Mouse (Mus musculus) midbrain, embryonic 11.5 days (tissue): ENCODE measurements around the gene Ndufv2. TPM values are rescaled to one million over a fixed set of nuclear protein-coding genes. Genes with fewer than 3 reads are reported as not detected.
"Not testable (repeated sequence)": the region's sequence is repeated elsewhere in the genome, so short reads cannot be mapped to it uniquely, and the experiment has no call there.

Experiments
- ATAC-seq: fragments of 200-750 bp; cut with Nextera tagmentation; 2 replicates; pipeline ENCODE4 v1.8.0; 2017; ENCODE audit warnings: moderate TSS enrichment, moderate library complexity; ENCODE audit not compliant: low FRiP score
- DNase-seq: peaks from one replicate; pipeline ENCODE4 v3.0.0; 2015; ENCODE audit warnings: low spot score; ENCODE audit errors: missing footprints
- H3K27ac ChIP-seq: fragments of 300-500 bp; sonication (generic); 2 replicates; pipeline ENCODE4 v1.5.1; 2014; ENCODE audit warnings: low read depth, low read length
- H3K27me3 ChIP-seq: fragments of 300-500 bp; sonication (generic); 2 replicates; pipeline ENCODE4 v1.6.1; 2014; ENCODE audit warnings: mild to moderate bottlenecking, low read length, moderate library complexity, mixed read lengths; ENCODE audit not compliant: control insufficient read depth, insufficient read depth
- H3K36me3 ChIP-seq: fragments of 300-500 bp; sonication (generic); 2 replicates; pipeline ENCODE4 v1.6.1; 2014; ENCODE audit warnings: mild to moderate bottlenecking, low read length, moderate library complexity, mixed read lengths; ENCODE audit not compliant: control insufficient read depth, insufficient read depth
- H3K4me1 ChIP-seq: fragments of 300-500 bp; sonication (generic); 2 replicates; pipeline ENCODE4 v1.6.1; 2014; ENCODE audit warnings: low read length; ENCODE audit not compliant: control insufficient read depth, insufficient read depth
- H3K4me2 ChIP-seq: fragments of 300-500 bp; sonication (generic); 2 replicates; pipeline ENCODE4 v1.6.1; 2014; ENCODE audit warnings: mild to moderate bottlenecking, moderate library complexity
- H3K4me3 ChIP-seq: fragments of 300-500 bp; sonication (generic); 2 replicates; pipeline ENCODE4 v1.5.1; 2014; ENCODE audit warnings: low read depth, low read length
- H3K9ac ChIP-seq: fragments of 300-500 bp; sonication (generic); 2 replicates; pipeline ENCODE4 v1.6.1; 2014; ENCODE audit warnings: low read length
- H3K9me3 ChIP-seq: fragments of 300-500 bp; sonication (generic); 2 replicates; pipeline ENCODE4 v1.6.1; 2016; ENCODE audit warnings: low read length; ENCODE audit not compliant: control insufficient read depth
- WGBS: fragments of 180-500 bp; shearing (Covaris S2); extraction: QIAGEN DNeasy Blood & Tissue Kit; methylation state at CpG from one replicate; pipeline ENCODE4 v1.1.7; 2014; 5-methylcytosine and 5-hydroxymethylcytosine counted together
- polyA plus RNA-seq: library from polyadenylated mRNA; unstranded; fragments of >200 nt; fragmentation: Nextera tagmentation; extraction: Ambion mirVana; gene quantifications from 2 replicates; pipeline ENCODE4 v1.2.1, GENCODE M21; 2014

Gene Ndufv2
- polyA plus RNA-seq, 1 experiment from 2014 or later = 347 TPM

- DNase-seq = peak; percentile 6
- 74% methylated on average over 5 of the region's 5 CpGs for WGBS
- ATAC-seq = no peak
- H3K9me3 ChIP-seq = no peaks in the 10 kb centered on the region
- H3K27me3 ChIP-seq = no peaks in the 10 kb centered on the region
- H3K4me1 ChIP-seq = no peaks in the 10 kb centered on the region
- H3K9ac ChIP-seq = no peak overlapping the region
- no peak overlapping the region for H3K4me3 ChIP-seq
- H3K36me3 ChIP-seq = no peaks in the 10 kb centered on the region
- no peak overlapping the region for H3K27ac ChIP-seq
- H3K4me2 ChIP-seq = no peak overlapping the region
Measured at GRCm38 (mm10) chr17:66048199-66048598, 53.2 kb downstream of the Ndufv2 start.

GRCm38 (mm10) chr17:66043679-66044078 lies 57.7 kb downstream of the Ndufv2 start:
- H3K4me2 ChIP-seq, H3K27me3 ChIP-seq, H3K9me3 ChIP-seq, H3K36me3 ChIP-seq, H3K9ac ChIP-seq, ATAC-seq, H3K4me1 ChIP-seq, H3K4me3 ChIP-seq, H3K27ac ChIP-seq: not testable (repeated sequence)
- 88% methylated on average over 4 of the region's 4 CpGs for WGBS
- DNase-seq = peak; percentile 12

- no peak overlapping the region for H3K4me2 ChIP-seq
- H3K27me3 ChIP-seq = no peaks in the 10 kb centered on the region
- WGBS = 82% methylated on average over 5 of the region's 5 CpGs
- H3K9me3 ChIP-seq = no peaks in the 10 kb centered on the region
- no peak overlapping the region for H3K9ac ChIP-seq
- ATAC-seq (no peak), DNase-seq (peak; percentile 8)
- H3K4me3 ChIP-seq = no peak overlapping the region
- H3K36me3 ChIP-seq = no peaks in the 10 kb centered on the region
- H3K27ac ChIP-seq = no peak overlapping the region
- H3K4me1 ChIP-seq = no peaks in the 10 kb centered on the region
Measured at GRCm38 (mm10) chr17:66041020-66041419, 60.3 kb downstream of the Ndufv2 start.

- Histone ChIP-seq H3K9me3 (no peaks in the 10 kb centered on the region), H3K27me3 (no peaks in the 10 kb centered on the region), H3K4me3 (no peak overlapping the region), H3K4me2 (no peak overlapping the region), H3K27ac (no peak overlapping the region), H3K36me3 (no peaks in the 10 kb centered on the region), H3K9ac (no peak overlapping the region), H3K4me1 (no peaks in the 10 kb centered on the region)
- ATAC-seq (no peak), DNase-seq (no peak)
- WGBS = 98% methylated on average over 5 of the region's 5 CpGs
Measured at GRCm38 (mm10) chr17:66033239-66033638, 68.1 kb downstream of the Ndufv2 start.

GRCm38 (mm10) chr17:66031991-66032390 lies 69.4 kb downstream of the Ndufv2 start:
- ATAC-seq = no peak
- no peak overlapping the region for H3K9ac ChIP-seq
- DNase-seq = peak; percentile 64
- H3K27ac ChIP-seq = no peak overlapping the region
- 86% methylated on average over 5 of the region's 5 CpGs for WGBS
- no peaks in the 10 kb centered on the region for H3K27me3 ChIP-seq
- no peaks in the 10 kb centered on the region for H3K36me3 ChIP-seq
- H3K9me3 ChIP-seq = no peaks in the 10 kb centered on the region
- H3K4me3 ChIP-seq = no peak overlapping the region
- H3K4me2 ChIP-seq = no peak overlapping the region
- no peaks in the 10 kb centered on the region for H3K4me1 ChIP-seq

Other genes with a start within 250 kb of the Ndufv2 start
- gene Ralbp1, start 215.8 kb downstream of the Ndufv2 start, polyA plus RNA-seq = 39.5 and 45.4 TPM in 2 replicates
- gene Twsg1, start 150.3 kb downstream of the Ndufv2 start, polyA plus RNA-seq = 105 and 115 TPM in 2 replicates
- 32.7 and 36.3 TPM in 2 replicates for gene Ankrd12, start 24.5 kb downstream of the Ndufv2 start, polyA plus RNA-seq
- 28.5 and 30.8 TPM in 2 replicates for gene Washc1, start 10.0 kb upstream of the Ndufv2 start, polyA plus RNA-seq
- 13.4 and 15.7 TPM in 2 replicates for gene Ddx11, start 22.0 kb upstream of the Ndufv2 start, polyA plus RNA-seq